Mouse (Mus musculus): ENCODE measurements around the gene Reps1.

Gene Reps1

DNA sequence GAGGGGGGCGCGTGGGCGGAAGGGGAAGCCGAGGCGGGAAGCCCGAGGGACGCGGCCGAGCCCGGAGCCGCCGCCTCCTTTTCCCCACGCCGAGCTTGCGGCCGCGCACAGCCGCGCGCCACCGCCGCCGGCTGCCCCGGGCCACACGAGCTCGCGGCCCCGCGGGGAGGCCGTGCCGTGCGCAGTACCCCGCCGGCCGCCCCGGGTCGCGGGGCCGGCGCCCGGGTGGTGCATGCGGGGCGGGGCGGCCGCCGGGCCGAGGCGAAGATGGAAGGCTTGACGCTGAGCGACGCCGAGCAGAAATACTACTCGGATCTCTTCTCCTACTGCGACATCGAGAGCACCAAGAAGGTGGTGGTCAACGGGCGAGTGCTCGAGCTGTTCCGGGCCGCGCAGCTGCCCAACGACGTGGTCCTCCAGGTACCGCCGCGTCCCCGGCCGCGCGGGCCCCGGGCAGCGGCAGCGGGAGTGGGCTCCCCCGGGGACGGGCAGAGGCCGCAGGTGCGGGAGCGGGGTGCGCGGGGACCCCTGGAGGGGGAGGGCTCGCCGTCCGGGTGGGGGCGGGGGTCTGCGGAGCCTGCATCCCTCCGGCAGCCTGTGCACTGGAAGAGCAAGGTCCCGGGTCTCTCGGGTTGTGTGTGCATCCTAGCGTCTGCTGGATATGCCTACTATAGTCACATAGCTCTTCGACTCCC, at the start of gene Reps1:
TSS of gene Reps1 (plus strand) at position 166 of the 695 bp plus-strand sequence.
- peak; percentile 30 for DNase-seq (ENCODE audit: low read depth, low spot score)

DNA sequence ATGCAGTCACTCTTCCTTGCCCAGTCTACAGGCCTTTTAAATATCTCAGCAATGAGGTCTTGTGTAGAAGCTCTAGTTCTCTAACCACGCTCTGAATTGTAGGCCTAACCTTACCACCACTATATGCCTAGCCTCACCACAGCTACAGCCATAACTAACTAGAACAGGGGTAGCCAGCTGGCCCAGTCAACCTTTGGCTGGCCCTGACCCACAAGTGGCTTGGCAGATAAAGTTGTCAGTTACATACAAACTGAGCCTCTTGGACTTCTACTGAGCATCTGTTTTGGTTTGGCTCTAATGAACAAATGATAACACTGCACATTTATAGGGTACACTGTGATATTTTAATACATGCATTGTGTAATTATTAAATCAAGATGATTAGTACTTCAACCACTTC, 48.9 kb upstream of the Reps1 start:
- no peak for DNase-seq (ENCODE audit: low read depth, low spot score)

DNA sequence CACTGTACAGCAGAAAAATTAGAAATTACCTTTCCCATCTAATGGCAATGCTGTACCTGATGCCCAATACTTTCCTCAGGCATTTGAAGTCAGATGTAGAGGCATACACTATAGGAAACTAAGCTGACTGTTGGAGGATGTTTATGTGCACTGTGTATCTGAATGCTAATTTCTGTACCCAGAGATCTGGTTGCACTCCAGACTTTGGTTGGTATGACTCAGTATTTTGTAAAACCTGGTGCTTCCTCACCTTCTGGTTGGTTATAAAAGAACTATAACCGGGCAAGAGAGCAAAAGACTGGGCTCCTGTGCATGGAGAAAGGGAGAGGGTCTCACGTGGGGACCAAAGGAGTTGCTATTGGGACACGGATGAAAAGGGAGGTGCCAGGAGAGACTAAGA, 48.4 kb upstream of the Reps1 start:
- no peak for DNase-seq (ENCODE audit: low read depth, low spot score)

DNA sequence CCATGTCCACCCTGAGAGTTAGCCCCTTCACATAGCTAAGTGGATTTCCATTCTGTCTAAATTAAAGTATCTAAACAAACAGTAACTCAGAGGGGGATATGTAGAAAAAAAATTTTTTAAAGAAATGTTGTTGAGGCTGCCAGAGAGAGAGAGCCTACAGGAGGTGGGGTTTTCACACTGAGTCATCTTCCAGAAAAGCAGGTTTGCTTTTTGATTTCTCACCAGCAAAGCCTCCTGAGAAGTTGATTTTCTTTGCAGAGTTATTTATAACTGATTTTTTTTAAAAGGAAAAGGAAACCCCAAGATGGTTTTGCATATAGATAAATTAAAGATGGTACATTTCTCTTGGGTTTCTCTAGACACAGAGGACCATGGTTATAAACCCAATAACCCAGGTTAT, 47.5 kb upstream of the Reps1 start:
- no peak for DNase-seq (ENCODE audit: low read depth, low spot score)

DNA sequence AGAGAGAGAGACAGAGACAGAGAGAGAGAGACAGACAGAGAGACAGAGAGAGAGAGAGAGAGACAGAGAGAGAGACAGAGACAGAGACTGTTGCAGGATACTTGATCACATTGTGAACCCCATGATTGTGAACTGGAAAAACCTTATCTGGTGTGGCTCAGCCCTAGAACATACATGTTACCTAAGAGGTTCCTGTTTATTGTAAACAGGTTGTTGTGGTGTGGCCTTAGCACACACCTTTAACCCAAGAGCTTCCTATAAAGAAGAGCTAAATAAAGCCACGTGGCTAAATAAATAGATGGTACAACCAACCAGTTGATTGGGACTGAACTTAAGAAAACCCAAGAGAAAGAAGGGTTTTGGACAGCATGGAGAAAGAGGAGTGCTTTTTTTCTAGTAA, 45.9 kb upstream of the Reps1 start:
- DNase-seq (ENCODE audit: low read depth, low spot score): no peak

DNA sequence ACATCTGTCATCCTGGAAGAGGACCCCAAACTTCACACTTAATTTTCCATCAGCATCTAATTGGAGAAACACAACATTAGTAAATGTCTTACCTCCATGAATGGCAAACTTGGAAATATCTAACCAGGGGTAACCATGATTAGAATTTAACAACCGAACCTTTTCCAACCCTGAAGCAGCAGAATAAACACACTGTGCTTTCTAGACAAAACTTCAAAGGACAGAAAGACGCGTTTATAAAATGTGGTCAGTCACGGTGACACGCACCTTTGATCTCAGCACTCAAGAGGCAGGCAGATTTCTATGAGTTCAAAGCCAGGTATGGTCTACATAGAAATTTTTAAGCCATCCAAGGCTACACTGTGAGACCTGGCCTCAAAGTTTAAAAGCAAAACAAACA, 43.9 kb upstream of the Reps1 start:
- DNase-seq (ENCODE audit: low read depth, low spot score): no peak

DNA sequence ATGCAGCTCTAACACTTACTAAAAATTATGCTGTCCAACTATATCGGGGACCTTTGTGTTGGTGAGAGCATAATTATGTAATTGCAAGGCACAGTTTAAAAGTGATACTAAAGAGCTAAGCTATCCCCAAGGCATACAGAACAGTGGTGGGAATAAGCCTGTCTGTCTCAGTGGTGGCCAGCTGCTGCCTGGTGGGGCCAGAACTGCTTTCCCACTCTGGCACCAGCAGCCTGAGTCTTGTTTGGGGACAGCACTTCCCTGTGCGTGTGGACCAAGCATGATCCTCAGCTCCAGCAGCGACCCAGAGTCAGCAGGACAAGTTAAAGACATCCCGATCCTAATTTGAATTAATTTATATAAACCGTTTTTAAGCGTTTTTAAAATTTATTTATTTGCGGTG, 35.2 kb upstream of the Reps1 start:
- DNase-seq (ENCODE audit: low read depth, low spot score): no peak

DNA sequence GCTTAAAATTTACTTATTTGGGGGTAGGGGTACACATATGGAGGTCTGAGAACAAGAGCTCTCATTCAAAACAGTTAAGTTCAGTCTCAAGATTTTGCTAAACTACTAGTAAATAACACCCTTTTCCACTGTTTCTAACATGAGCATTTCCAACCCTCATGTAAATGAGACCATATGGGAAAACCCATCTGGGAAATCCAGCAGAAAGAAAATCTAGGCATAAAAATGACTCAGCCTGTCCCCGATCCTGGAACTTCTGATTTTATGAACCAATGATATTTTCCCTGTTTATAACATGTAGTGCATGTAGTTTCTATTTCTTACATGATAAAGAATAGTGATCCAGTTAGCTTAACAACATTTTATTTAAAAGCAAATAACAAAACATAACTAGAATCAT, 34.8 kb upstream of the Reps1 start:
- DNase-seq (ENCODE audit: low read depth, low spot score): no peak

DNA sequence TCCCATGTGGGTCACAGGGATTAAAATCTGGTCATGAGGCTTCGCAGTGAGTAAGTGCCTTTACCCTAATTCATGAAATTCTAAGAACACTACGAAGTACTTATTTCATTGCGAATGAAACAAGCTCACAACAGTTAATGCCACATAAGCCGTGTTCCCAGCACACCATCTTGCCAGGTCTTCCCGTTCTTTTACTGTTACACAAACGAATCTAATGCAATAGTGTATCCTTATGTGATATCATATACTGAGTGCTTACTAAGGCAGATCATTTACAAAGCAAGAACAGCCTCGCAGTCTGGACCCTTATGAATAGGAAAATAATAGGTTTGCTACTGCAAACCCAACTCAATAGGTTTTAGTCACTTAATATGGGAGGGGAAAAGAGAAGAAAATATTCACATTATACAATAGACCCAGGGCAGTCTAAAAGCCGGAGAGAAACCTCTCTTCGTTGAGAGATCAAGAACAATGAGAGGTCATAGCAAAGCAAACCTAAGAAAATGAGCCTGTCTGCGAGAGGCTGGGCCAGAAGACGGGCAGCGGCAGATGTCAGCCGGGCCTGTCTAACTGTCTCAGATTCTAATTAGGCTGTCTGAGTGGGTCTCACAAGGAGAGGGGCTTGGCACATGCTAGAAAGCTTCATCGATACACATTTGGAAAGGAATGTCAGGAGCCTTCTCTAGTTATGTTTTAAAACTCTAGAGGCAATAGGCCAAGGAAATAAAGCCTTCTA, 33.9 kb upstream of the Reps1 start:
- no peak for DNase-seq (ENCODE audit: low read depth, low spot score)

DNA sequence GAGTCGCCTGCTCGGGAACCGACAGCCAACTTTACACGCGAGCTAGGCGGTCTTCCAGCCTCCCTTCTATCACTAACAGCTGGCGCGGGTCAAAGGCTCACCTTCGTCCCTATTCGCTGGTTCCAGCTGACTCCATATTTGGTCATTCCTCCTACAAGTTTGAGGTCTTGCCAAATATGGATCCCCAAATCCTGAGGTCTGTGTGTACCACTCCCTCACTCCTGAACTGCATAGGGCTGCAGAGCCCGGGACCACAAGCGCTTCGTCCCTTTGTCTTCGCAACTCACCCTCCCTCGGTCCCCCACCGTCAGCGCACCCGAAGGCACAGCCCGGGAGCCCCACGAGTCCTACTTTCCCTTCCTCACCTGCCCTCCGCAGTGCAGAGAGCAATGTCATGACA, 33.3 kb upstream of the Reps1 start:
- DNase-seq (ENCODE audit: low read depth, low spot score): peak; percentile 61

DNA sequence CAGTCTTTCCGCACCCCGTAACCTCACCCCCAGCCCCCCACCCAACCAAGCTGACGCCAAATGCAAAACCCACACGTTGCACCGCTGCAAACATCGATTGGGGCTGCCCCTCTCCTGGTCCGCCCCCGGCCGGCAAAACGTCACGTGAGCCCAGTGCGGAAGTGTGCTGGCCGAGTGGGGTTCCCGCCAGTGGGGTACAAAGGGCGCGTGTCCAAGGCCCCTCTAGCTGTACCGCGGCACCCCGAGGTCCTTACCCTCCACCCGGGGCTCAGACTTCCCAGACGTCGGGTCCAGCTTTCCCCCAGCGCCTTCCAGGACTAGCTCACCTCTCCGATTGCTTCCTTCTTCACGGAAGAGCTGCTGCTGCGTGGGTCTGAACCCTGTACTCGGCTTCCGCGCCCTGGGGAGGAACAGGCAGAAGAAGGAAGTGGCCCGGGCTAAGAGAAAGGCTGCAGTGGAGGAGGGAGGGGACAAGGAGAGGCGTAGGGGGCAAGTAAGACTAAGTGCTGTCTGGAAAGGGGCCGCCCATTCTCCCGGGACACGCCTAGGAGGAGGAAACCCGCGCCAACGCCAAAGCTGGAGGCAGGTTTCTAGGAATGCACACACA, 32.8 kb upstream of the Reps1 start, which contains the start of gene Abracl:
TSS of gene Abracl (minus strand) at position 548 of the 607 bp plus-strand sequence.
- peak; percentile 69 for DNase-seq (ENCODE audit: low read depth, low spot score)

DNA sequence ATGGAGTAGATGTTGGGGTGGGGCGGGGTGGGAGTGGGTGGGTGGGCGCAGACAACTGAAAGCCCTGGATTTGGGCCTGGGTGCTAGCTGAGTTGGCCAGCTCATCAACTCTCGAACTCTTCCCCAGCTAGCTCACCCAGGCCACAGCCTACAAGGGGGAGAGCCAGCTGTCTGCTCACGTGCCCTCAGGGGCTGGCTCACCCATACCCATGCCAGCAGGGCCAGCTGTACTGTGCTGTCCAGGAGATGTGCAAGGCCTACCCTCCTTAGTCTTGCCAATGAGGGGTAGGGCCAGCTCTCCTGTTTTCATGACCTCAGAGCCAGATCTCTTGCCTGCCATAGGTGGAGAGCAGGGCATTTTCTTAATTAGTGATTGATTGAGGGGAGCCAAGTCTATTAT, 21.3 kb upstream of the Reps1 start:
- DNase-seq (ENCODE audit: low read depth, low spot score): no peak

DNA sequence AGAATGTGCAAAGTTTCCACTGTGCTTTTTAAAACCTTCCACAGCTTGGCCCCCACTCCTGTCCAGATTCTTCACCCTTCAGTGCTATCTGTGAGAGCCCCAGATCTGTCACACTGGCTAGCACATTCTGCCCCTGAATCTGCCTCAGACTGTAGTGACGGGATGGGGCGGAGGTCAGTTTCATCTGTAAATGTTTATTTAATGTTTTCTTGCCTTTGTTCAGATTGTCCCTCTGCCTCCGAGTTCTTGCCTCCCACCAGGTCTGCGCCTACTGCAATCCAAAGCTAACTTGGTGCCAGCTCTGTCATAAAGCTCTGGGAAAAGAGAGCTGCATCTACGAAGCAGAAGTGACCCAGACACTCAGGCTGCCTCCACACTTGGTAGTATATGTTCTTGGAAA, 18.8 kb upstream of the Reps1 start:
- no peak for DNase-seq (ENCODE audit: low read depth, low spot score)

DNA sequence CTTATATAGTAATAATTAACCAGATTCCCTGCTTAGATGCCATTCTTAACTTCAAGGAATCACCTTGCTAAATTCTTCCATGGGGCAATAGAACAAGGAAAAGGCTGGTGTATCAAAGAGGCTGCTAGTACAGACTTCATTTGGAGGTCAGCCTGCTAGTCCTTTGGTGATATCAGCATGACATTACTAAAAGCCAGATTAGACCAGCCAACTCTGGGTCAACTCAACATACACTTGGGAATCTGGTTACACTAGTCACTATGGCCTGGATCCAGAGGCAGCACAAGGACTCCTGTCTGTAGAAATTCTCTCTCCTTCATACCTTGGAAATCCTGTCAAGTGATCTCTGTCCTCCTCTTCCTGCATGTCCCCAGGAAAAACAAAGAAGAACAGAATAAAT, 9.3 kb upstream of the Reps1 start:
- no peak for DNase-seq (ENCODE audit: low read depth, low spot score)

DNA sequence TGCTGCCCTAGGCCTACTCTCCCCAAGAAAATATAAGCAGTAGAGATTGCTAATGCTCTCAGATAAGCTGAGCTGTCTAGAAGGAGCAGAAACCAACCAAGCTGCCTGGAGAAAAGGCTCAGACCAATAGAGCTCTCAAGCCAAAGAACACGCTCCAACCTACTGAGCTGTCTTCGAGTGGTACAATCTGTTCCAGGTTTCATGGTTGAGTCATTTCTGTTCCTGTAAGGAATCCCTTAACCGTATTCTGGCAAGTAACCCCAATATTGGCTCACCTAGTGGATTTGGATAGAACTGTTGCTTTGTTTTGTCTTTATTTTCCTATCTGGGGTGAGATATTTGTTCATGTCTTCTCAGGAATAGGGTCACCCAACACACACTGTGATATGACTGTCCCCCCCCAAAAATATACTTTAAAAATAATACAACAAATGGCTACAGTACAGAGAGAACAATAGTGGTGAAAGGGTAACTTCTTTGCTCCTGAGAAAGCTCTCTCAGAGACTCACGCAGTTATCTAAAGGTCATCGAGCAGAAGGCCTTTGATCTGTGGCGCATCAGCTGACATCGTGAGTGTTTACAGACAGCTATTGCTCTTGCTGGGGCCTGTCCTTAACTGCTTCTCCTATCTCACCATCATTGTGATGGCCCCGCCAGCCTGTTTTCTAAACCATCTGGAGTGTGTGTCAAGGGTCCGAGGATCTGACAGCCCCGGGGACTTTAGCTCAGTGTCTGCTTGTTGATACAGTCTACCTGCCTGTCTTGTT, 8.1 kb upstream of the Reps1 start:
- DNase-seq (ENCODE audit: low read depth, low spot score): no peak

DNA sequence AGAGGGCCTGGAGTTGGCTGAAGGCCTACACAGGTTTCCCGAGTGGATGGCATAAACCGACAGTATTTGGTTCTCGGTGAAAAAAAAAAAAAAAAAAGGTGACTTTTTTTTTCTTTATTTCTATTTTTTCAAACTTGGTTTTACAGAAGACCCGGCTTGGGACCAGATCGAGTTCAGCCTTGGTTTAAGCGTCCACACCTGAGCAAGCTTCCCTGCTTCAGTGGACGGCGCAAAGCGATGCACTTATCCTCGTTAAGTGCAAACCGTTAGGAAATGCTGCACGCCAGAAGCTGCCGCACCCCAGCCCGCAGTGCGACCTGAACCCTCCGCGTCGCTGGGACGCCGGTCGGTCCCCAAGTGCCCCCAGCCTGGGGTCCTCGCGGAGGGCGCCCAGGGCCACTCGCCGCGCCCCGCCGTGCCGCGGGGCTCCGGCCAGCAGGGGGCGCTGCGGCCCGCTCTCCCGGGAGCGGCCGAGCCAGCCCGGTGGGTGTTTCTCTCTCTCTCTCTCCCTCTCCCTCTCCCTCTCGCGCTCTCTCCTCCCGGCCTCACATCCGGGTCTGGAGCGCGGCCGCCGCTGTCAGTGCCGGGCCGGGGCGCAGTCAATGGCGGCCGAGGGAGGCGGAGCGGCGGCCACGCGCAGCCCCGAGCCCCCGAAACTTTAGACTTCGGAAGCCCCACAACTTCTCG, 509 bp upstream of the Reps1 start:
- peak; percentile 72 for DNase-seq (ENCODE audit: low read depth, low spot score)

DNA sequence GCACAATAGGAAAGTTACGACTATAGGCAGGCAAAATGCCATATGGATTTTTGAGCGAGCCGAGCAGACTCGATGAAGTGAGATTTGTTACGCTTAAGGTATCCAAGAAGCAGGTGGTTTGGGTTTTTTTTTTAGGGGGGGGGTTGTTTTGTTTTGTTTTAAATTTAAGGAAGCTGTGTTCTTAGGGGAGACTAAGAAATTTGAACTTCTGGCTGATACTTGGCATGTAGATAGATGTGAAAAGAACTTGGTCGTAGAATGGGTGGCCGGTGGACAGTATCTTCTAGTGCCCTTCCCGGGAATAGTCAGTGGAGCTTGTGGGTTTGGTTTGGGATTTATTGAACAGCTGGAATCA, 707 bp downstream of the Reps1 start:
- DNase-seq (ENCODE audit: low read depth, low spot score): no peak

DNA sequence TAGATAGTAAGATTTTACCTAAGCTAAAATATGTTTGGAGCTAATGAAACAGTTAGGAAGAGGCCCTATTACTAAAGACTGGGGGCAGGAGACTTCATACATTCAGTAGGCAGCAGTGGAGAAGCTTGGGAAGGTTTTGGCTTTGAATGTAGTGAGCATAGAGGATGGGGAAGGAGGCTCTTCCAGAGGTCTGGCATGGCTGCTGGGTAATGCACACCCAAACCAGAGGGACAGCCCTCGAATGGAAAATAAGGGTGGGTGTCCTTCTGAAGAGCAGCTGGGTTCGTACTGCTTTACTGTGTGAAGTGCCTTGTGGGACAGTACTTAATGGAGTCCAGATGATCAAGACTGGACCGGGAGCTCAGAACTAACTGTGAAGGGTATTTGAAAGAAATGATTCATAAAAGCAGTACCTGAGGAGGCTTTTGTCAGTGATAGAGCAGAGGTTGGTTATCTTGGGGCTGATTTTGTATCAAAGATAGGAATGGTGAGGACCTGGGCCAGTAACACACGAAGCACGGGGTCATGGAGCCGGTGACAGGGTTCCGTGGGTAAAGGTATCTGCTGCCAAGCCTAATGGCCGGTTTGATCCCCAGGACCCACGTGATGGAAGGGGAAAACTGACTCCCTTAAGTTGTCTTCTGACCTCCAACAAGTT, 3.1 kb downstream of the Reps1 start:
- no peak for DNase-seq (ENCODE audit: low read depth, low spot score)

DNA sequence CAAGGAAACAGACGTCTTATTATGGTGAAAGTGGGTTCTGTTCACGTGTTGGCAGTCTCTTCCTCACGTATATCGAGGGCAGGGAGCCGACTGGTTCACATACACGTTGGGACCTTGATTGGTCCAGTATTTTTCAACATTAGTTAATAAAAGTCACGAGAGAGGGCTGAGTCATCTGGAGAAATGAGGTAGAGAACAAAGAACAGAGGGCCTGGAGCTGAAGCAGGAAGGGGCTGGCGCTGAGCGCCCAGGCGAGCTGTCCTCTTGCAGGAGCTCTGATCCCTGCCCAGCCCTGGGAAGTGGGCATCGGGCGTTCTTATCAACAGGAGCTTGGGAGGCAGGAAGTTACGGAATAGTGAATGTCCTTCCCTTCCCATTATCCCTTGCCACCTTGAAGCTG, 4.1 kb downstream of the Reps1 start:
- DNase-seq (ENCODE audit: low read depth, low spot score): no peak

DNA sequence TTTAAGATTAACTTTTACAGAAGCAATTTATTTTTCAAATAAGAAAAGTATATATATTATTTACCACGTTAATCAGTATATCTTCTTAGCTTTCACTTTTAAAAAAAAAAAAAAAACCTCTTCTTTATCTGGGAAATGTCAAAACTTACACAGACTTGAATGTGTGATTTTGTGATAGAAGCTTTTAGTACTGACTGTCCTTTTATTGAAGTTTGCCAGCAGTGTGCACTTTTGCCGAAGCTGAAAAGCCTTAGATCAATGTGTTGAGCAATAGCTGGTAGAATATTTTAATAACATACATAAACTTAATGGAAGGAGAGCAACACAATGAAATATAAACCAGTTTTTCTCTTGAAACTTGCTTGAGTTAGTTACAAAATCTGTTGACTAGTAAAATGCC, 5.1 kb downstream of the Reps1 start:
- DNase-seq (ENCODE audit: low read depth, low spot score): no peak

DNA sequence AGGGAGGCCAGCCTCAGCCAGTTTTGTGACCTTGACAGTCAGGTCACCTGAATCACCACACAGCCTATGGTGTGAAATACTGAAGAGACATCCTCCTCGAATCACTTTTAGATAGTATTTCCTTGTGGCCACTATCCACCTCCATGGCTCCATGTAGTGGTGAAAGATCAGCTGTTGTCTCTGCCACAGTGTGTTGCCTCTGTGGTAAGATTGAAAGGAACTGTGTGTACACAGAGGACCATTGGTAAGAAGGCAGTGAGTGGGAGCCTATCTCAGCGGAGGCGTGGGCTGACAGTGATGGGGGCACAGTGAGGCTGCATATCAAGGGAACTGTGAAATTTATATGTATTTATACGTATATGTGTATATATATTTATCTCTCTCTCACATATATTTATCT, 5.9 kb downstream of the Reps1 start:
- no peak for DNase-seq (ENCODE audit: low read depth, low spot score)
